Mouse (Mus musculus) embryonic fibroblast, embryonic 13.5 days (primary cell): ENCODE measurements at regions not wholly inside any gene's neighbourhood (a gene's known extent, or its start where the extent isn't known, plus 50 kb on each side); places are given as distances from the start of the nearest gene placed in this dataset.

Source experiments
- CTCF ChIP-seq: IDR thresholded peaks from 2 replicates; pipeline ENCODE4 v1.5.1; 2011; ENCODE audit warnings: mild to moderate bottlenecking, control low read depth, low read length, moderate library complexity, borderline replicate concordance; ENCODE audit not compliant: insufficient read depth
- POLR2A ChIP-seq: IDR thresholded peaks from 2 replicates; pipeline ENCODE4 v1.6.1; 2011; ENCODE audit warnings: low read depth, mild to moderate bottlenecking, control low read depth, low read length, moderate library complexity

DNA sequence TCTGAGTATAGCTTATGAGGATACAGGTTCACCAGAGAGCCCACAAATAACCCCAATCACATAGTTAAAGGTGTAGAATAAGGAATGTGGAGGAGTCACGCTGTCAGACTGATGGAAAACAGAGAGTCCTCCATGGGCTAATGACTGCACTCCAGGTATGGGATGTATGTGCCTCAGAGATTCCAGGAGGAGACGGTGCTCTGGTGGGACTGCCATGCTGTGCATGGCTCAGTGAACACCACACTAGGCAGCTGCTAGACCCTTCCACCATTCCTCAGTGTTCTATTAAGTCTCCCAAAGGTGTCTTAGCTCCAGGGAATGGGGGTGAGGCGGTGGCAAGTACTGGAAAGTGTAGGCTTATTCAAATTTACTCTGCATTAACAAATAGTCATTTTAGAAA, 142.0 kb downstream of the Pxdc1 start:
- TF ChIP-seq POLR2A (no peak), CTCF (no peak)
